Mouse (Mus musculus) G1E (cell line): ENCODE results near the gene Fam217b. TPM values are rescaled to one million over a fixed set of nuclear protein-coding genes. Genes with fewer than 3 reads are reported as not detected.

Experiments
- ATAC-seq: 2 replicates; pipeline ENCODE4 v1.8.0; 2016; ENCODE audit warnings: mild to moderate bottlenecking; ENCODE audit not compliant: insufficient number of reproducible peaks, poor library complexity, low FRiP score, severe bottlenecking; ENCODE audit errors: extremely low read depth
- DNase-seq: peaks from one replicate; pipeline ENCODE4 v3.0.0; 2012; ENCODE audit warnings: low spot score
- H3K27me3 ChIP-seq: 2 replicates; pipeline ENCODE4 v1.6.1; 2012; ENCODE audit warnings: mild to moderate bottlenecking, low read length, inconsistent platforms; ENCODE audit not compliant: insufficient read depth
- H3K36me3 ChIP-seq: replicated peaks from 2 replicates; pipeline ENCODE3; 2012; ENCODE audit warnings: mild to moderate bottlenecking, inconsistent platforms
- H3K4me1 ChIP-seq: 2 replicates; pipeline ENCODE4 v1.6.1; 2012; ENCODE audit warnings: low read depth, low read length, inconsistent platforms, mixed read lengths; ENCODE audit not compliant: insufficient read depth
- H3K4me3 ChIP-seq: 2 replicates; pipeline ENCODE4 v1.5.1; 2012; ENCODE audit warnings: low read depth, mild to moderate bottlenecking, inconsistent platforms, low read length, moderate library complexity, mixed read lengths
- H3K9me3 ChIP-seq: replicated peaks from 2 replicates; pipeline ENCODE4 v1.6.1; 2012; ENCODE audit warnings: inconsistent platforms
- CTCF ChIP-seq: IDR thresholded peaks from 2 replicates; pipeline ENCODE4 v1.5.1; 2012; ENCODE audit warnings: low read depth, low read length, inconsistent platforms, mixed read lengths
- GATA1 ChIP-seq: IDR thresholded peaks from 2 replicates; pipeline ENCODE4 v1.6.1; 2012; ENCODE audit warnings: borderline replicate concordance, low read length, inconsistent platforms, mixed read lengths
- GATA2 ChIP-seq: IDR thresholded peaks from 2 replicates; pipeline ENCODE4 v1.6.1; 2012; ENCODE audit warnings: low read depth, low read length, inconsistent platforms, borderline replicate concordance
- POLR2AphosphoS5 ChIP-seq: IDR thresholded peaks from 2 replicates; pipeline ENCODE4 v1.6.1; 2012; ENCODE audit warnings: low read depth, low read length, inconsistent platforms; ENCODE audit not compliant: insufficient replicate concordance
- TAL1 ChIP-seq: conservative IDR thresholded peaks from 2 replicates; pipeline ENCODE4 v1.6.1; 2012; ENCODE audit warnings: low read depth, low read length, inconsistent platforms, mixed read lengths
- polyA plus RNA-seq: library from polyadenylated mRNA; stranded (reverse); fragments of >175 nt; gene quantifications from 2 replicates; pipeline ENCODE4 v1.2.3, GENCODE M21; 2012
- total RNA-seq, 2 experiments: library from RNA; stranded (forward) in 1 of 2; stranded (reverse) in 1 of 2; fragments of 200-1000 nt in 1 of 2; fragments of >200 nt in 1 of 2; fragmentation: Nextera tagmentation in 1 of 2; gene quantifications; 2 replicates each; pipeline ENCODE4 v1.2.3; 2014 to 2017

The Fam217b gene
- total and polyA plus RNA-seq, 3 experiments: 0.01 to 0.05 TPM; not detected in 1

DNA sequence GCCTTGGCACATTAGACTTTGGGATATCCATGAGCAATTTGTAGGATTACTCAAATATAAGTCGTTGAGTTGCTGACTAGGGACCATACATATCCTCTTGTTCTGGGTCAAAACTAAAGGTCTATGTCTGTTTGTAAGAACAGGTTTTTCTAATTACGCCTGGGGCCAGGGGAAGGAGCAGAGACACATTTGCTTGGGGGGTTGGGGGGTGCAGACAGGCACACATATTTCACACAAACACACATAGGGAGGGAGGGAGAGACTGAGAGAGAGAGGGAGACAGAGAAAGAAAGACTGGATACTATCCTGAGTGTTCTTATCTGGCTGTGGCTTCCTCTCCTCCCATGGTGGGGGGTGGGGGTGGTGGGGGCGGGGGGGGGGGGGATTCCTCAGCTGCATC is 7.9 kb downstream of the Fam217b start:
- Histone ChIP-seq H3K9me3 (peaks cover 68% of the 10 kb centered on the region), H3K4me3 (no peak overlapping the region), H3K27me3 (no peaks in the 10 kb centered on the region), H3K4me1 (no peaks in the 10 kb centered on the region), H3K36me3 (no peaks in the 10 kb centered on the region)
- no peak for ATAC-seq
- TF ChIP-seq CTCF: no peak
- TF ChIP-seq TAL1: no peak
- TF ChIP-seq GATA2: no peak
- TF ChIP-seq POLR2AphosphoS5: no peak
- no peak for TF ChIP-seq GATA1
- DNase-seq: no peak

DNA sequence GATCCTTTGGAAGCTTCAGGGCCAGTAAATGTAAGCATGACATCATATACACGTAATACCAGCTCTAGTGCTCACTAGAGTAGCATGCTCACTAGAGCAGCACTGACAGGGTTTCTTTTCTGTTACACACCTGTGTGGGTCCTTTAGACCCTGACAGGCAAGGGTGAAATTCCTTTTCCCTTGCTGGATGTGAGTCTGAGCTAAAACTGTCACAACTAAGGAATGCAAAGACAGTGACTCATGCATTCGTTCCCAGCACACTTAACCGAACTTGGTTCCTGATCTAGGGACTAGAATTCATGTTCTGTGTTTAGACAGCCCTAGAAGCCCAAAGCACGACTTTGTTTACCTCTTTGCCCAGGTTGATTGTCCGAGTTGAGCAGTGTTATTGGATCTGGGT is 8.9 kb downstream of the Fam217b start:
- ATAC-seq (no peak), DNase-seq (no peak)
- no peaks in the 10 kb centered on the region for H3K36me3 ChIP-seq
- no peaks in the 10 kb centered on the region for H3K27me3 ChIP-seq
- no peak overlapping the region for H3K4me3 ChIP-seq
- no peaks in the 10 kb centered on the region for H3K4me1 ChIP-seq
- no peak for TF ChIP-seq POLR2AphosphoS5
- TF ChIP-seq CTCF: no peak
- no peak for TF ChIP-seq GATA2
- TF ChIP-seq TAL1: no peak
- TF ChIP-seq GATA1: no peak
- H3K9me3 ChIP-seq: peaks cover 68% of the 10 kb centered on the region

DNA sequence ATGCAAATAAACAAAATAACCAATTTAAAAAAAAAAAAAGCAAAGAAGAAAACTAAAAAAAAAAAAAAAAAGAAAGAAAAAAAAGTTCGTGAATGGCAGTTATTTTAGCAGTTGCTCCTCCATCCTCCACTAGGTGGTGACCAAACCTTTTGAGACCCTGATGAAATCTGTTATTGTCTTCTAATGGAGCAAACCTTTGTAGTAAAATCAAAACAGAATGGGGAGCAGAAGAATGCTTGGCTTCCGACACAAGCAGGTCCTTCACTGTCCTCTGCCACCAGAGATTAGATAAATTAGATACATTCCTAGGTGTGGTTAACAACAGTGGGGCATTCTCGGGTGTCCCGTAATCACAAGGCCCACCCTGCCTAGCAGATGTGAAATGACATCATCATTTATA is 11.9 kb downstream of the Fam217b start:
- no peak for ATAC-seq
- H3K4me1 ChIP-seq: no peaks in the 10 kb centered on the region
- TF ChIP-seq GATA1 (no peak), CTCF (no peak), TAL1 (no peak), GATA2 (no peak), POLR2AphosphoS5 (no peak)

GRCm38 (mm10) chr2:178427181-178427580 is 12.9 kb downstream of the Fam217b start:
- peaks cover 76% of the 10 kb centered on the region for H3K9me3 ChIP-seq
- no peak overlapping the region for H3K4me3 ChIP-seq
- ATAC-seq: no peak
- no peak for TF ChIP-seq POLR2AphosphoS5
- no peak for TF ChIP-seq CTCF
- TF ChIP-seq GATA1: no peak
- no peak for TF ChIP-seq TAL1
- TF ChIP-seq GATA2: no peak
- H3K36me3 ChIP-seq: no peaks in the 10 kb centered on the region
- DNase-seq: no peak
- H3K27me3 ChIP-seq: no peaks in the 10 kb centered on the region
- H3K4me1 ChIP-seq: no peaks in the 10 kb centered on the region

More for the DNA sequence above, 11.9 kb downstream of the Fam217b start:
- H3K4me3 ChIP-seq: no peak overlapping the region
- H3K27me3 ChIP-seq: no peaks in the 10 kb centered on the region
- no peaks in the 10 kb centered on the region for H3K36me3 ChIP-seq
- peaks cover 71% of the 10 kb centered on the region for H3K9me3 ChIP-seq
- no peak for DNase-seq

GRCm38 (mm10) chr2:178428183-178428582 is 13.9 kb downstream of the Fam217b start:
- no peak for DNase-seq
- no peak for TF ChIP-seq CTCF
- no peak for TF ChIP-seq POLR2AphosphoS5
- TF ChIP-seq GATA2: no peak
- TF ChIP-seq TAL1: no peak
- TF ChIP-seq GATA1: no peak
- no peak overlapping the region for H3K4me3 ChIP-seq
- no peak for ATAC-seq
- peaks cover 82% of the 10 kb centered on the region for H3K9me3 ChIP-seq
- H3K36me3 ChIP-seq: no peaks in the 10 kb centered on the region
- no peaks in the 10 kb centered on the region for H3K4me1 ChIP-seq
- H3K27me3 ChIP-seq: no peaks in the 10 kb centered on the region

- ATAC-seq (no peak), DNase-seq (no peak)
- no peaks in the 10 kb centered on the region for H3K27me3 ChIP-seq
- no peaks in the 10 kb centered on the region for H3K4me1 ChIP-seq
- H3K36me3 ChIP-seq: no peaks in the 10 kb centered on the region
- H3K4me3 ChIP-seq: no peak overlapping the region
- H3K9me3 ChIP-seq: peaks cover 81% of the 10 kb centered on the region
- TF ChIP-seq POLR2AphosphoS5 (no peak), TAL1 (no peak), GATA2 (no peak), CTCF (no peak), GATA1 (no peak)
These were observed 14.4 kb downstream of the Fam217b start for GRCm38 (mm10) chr2:178428676-178429075.

DNA sequence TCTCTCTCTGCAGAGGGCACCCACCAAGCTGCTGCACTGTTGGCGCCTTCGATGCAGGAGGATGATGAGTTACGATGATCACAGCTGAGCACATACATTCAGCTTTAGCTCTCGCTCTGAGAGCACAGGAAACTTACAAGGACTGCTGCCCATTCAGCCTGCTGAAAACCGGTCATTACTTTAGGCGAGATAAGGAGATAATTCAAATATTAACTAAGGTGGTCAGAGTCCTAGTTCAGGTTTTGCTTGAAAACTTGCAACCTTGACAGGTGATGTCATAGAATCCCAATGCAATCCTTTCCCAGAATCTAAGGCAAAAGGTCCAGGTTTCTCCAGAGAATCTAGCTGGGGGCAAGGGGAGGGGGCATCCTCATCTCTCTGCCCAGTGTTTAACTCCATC is 15.1 kb downstream of the Fam217b start:
- Histone ChIP-seq H3K36me3 (no peaks in the 10 kb centered on the region), H3K4me1 (no peaks in the 10 kb centered on the region), H3K9me3 (peaks cover 81% of the 10 kb centered on the region), H3K4me3 (no peak overlapping the region), H3K27me3 (no peaks in the 10 kb centered on the region)
- TF ChIP-seq GATA1 (no peak), GATA2 (no peak), TAL1 (no peak), POLR2AphosphoS5 (no peak), CTCF (no peak)
- DNase-seq: no peak
- no peak for ATAC-seq
